Mouse (Mus musculus) right cerebral cortex, postnatal 4 days (tissue): ENCODE results near the gene Ric8b.

Source experiments
- DNase-seq: peaks from one replicate; pipeline ENCODE4 v3.0.0-alpha.2; 2022

Gene Ric8b

DNA sequence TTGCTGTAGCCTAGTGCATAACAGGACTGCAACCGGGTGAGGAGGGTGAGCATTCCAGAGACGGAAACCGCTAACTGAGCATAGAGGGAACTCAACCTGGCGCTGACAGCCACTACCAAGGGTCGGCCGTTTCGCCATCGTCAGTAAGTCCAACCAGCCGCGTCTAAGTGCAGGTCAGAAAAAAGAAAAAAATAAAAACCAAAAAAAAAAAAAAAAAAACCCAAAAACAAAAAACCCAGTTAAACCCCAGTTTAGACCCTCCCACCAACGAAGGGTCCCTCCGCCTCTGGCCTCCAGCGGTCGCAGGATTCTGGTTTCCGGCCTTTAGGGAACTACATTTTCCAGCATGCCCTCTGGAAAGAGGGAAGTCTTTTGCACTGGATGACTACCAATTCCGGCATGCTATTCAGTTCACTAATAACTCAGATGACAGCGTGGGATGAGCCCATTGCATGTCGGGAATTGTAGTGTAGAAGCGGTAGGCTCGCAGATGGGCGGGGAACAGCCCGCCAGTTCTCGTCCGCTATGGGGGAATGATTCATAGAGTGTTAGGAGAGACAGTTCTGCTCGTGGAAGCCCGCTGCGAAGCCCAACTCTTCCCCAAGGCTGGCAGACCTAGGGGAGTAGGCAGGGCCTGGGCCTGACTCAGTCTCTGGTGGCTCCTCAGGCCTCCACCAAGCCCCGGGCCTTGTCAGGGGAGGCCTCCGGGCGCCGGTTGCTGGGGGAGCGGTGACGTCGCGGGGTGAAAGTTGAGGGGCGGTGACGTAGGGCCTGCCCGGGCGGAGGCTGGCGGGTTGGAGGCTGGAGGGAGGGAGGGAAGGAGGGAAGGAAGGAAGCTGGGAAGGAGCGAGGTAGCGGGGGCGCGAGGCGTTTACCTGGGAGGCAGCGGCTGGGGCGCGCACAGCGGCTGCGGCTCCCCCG, at the start of gene Ric8b:
Gene Ric8b (plus strand): TSS at position 807 of the 921 bp plus-strand sequence.
- DNase-seq = peak; percentile 97

GRCm38 (mm10) chr10:84871285-84871684, 46.1 kb upstream of the Ric8b start:
- DNase-seq = no peak

GRCm38 (mm10) chr10:84871921-84872320, 45.5 kb upstream of the Ric8b start:
- DNase-seq = no peak

DNA sequence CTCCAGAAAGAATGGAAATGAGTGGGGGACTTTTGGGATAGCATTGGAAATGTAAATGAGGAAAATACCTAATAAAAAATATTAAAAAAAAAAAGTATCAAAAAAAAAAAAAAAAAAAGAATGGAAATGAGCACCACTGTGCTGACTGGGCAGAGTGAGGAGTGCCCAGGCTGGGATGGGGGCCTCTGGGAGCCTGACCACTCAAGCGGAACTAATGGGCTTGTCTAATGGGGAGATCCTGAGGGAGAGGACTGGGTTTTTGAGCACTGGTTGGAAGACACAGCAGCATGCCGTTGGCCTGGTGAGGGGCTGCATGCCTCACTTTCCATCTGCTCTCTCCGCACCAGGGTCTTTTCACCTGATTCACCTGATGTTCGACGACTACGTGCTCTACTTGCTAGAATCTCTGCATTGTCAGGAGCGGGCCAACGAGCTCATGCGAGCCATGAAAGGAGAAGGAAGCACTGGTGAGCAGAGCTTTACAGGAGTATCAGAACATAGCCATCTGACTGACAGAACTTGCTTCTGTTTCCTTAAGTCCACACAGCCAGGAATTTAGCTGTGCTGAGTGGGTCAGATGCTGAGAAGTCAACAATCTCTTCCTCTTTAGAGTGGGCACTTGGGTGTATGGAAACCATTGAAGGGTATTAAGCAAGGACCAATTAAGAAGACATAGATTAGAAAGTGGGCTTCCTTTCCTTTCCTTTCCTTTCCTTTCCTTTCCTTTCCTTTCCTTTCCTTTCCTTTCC, 37.4 kb upstream of the Ric8b start:
- DNase-seq = no peak

- DNase-seq = no peak
These were observed 34.9 kb upstream of the Ric8b start for GRCm38 (mm10) chr10:84882528-84882927.

GRCm38 (mm10) chr10:84885341-84885884, 32.0 kb upstream of the Ric8b start:
- DNase-seq = no peak

- DNase-seq = no peak
These were observed 31.2 kb upstream of the Ric8b start for GRCm38 (mm10) chr10:84886221-84886627.

DNA sequence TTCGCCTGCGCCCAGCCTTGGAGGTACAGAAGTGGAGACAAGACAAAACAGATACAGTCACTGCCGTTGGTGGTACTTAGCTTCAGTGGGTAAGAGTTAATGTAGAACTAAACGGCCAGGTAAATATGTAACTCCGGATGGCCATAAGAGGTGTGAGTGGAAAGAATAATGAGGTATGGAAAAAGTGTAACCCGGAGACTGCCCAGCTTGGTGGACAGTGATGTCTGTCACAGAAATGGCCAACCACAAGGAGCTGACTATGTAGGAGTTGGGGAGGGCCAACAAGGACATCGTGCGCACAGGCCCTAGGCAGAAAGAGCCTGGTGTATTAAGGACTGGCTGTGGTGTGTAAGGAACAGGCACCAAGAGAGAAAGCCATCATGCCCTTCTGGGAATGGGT, 30.6 kb upstream of the Ric8b start:
- no peak for DNase-seq

DNA sequence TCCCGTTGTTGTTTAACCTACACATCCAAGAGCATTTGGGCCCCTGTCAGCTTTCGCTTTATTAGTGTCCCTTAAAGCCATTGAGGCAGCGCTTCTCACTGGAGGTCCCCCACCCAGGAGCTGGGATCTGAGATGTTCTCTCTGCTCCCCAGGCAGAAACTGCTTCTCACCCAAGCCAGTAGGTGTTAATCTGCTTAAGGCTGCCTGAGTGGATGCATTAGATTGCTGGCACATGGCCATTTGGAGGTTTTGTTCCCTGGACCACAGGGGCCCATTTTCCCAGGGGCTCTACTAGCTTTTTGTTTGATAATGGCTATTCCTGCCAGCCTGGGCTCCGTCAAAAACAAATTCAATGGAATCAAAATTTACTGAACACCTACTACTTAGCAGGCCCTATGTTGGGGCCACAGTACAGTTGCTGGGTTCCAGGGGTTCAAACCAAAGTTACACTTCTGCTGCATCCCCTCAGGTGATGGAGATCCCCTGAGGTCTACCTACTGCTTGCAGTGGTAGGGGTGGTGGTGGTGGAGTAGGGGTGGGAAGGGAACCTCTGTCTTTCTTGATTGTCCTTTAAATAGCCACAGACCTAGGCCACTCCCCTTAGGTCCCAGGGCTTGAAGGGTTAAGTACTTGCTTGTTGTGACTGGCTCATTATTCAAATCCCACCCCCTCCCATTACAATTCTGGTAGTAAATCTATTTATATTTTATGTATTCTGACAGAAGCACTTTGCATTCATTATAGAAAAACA, 28.1 kb upstream of the Ric8b start:
- no peak for DNase-seq

GRCm38 (mm10) chr10:84895810-84896358, 21.5 kb upstream of the Ric8b start:
- no peak for DNase-seq

DNA sequence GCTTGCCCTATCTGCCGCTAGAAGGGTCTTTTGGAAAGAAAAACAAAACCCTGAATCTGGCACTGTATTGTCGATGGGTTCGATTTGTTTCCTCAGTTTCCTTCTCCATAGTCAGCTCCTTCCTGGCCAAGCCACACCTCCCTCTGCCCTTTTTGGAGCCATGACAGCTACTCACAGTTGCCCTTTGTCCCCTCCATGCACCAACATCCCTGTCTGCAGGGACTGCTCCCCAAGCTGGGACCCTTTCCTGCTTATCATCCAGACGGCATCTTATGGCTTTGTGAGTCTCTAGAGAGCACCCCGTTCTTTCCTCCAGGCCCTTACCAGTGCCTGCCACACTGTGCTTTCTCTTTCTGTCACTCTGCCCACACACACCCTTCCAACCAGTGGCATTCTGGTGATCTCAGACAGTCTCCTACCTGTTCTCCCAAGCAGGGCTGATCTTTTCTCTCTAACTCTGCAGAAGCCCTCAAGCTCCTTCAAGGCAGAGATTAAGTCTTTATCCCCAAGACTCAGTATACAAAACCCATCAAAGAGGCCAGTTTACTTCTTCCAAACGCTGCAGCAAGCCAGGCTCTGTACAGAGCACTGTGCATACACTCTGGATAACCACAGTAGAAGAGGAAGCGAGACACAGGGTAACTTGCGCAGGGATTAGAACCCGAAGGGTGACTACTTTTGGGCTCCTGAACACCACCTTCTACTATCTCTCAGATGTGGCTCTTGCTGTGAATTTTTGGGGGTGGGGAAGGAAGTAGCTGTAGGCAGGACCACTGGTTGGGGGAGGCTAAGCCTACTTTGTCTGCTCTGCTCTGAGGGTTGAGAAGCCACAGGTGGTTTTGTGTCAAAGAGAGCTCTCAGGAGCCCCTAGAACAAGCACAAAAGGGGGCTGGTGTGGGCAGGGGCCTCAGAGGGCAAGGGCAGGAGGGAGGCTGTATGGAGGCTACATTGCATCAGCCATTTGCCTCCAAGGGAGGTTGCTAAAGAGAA, 20.2 kb upstream of the Ric8b start:
- no peak for DNase-seq

DNA sequence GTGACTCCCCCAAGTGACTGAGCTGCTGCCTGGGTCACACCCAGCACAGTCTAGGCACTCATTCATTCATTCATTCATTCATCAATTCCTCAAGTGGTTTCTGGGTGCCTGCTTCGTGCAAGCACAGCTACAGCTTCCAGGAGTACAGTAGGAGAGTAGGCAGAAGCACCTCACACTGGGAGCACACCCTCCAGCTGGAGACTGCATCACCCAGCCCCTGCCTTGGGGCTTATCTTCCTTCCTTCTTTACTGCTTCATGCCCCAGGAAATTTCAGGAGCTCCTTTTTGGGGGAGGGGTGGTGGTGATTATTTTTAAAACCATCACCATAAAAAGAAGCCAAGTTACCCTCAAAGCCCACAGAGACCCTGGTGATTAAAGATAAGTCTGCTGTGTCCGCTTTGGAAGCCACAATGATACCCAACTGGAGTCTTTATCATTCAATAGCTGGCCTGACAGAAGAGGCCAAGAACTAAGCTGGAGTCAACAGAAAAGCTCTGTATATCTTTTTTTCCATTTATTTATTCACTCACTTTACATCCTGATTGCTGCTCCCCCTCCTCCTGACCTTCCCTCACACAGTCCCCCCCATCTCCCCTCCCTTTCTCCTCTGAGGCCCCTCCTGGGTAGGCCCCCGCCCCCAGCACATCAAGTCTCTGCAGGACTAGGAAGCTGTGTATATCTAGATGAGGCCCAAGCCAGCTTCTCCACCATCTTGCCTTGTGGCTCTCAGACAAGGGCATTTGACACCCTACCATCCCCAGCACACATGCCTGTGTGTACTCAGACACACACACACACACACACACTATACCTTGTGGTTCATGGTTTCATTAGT, 19.1 kb upstream of the Ric8b start:
- DNase-seq = no peak

- no peak for DNase-seq
These were observed 15.7 kb upstream of the Ric8b start for GRCm38 (mm10) chr10:84901676-84902075.

DNA sequence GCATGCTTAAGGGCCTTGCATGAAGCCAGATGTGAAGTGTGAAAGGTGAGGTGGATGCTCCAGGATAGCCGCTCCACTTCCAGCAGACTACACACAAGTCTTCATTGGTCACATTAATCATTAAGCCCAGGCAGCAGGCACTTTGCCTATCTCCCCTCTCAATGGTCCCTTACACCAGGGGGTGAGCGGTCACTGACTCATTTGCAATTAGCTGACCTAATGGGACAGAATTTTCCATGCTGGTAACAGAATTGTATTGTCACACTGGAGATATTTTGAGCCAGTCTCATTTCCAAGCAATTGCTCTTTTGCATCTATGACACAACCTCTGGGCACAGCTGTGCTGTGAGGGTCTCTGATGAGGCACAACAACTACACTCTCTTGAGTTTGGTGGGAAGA, 15.2 kb upstream of the Ric8b start:
- DNase-seq = no peak

GRCm38 (mm10) chr10:84903307-84903706, 14.1 kb upstream of the Ric8b start:
- peak; percentile 55 for DNase-seq

- DNase-seq = no peak
These were observed 13.7 kb upstream of the Ric8b start for GRCm38 (mm10) chr10:84903742-84904141.

GRCm38 (mm10) chr10:84906895-84907294, 10.5 kb upstream of the Ric8b start:
- no peak for DNase-seq

DNA sequence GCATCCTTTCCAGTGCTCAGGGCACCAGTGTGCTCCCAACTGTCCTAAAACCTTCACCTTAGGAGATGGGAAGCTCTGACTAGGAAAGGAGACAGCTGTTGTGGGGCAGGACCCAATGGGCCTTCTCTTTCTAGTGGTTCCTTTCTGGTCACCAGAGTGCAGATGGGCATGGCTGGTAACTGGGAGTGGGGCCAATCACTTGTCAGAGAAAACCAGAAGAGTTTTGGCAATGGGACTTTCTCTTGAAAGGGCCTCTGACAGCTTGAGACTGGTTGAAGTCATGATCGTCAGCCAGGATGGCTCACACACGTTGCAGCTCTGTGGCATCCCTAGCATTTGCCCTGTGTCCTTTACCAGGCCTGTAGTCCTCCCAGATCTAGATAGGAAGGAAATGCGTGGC, 9.4 kb upstream of the Ric8b start:
- no peak for DNase-seq

- no peak for DNase-seq
These were observed 8.9 kb upstream of the Ric8b start for GRCm38 (mm10) chr10:84908471-84908870.

DNA sequence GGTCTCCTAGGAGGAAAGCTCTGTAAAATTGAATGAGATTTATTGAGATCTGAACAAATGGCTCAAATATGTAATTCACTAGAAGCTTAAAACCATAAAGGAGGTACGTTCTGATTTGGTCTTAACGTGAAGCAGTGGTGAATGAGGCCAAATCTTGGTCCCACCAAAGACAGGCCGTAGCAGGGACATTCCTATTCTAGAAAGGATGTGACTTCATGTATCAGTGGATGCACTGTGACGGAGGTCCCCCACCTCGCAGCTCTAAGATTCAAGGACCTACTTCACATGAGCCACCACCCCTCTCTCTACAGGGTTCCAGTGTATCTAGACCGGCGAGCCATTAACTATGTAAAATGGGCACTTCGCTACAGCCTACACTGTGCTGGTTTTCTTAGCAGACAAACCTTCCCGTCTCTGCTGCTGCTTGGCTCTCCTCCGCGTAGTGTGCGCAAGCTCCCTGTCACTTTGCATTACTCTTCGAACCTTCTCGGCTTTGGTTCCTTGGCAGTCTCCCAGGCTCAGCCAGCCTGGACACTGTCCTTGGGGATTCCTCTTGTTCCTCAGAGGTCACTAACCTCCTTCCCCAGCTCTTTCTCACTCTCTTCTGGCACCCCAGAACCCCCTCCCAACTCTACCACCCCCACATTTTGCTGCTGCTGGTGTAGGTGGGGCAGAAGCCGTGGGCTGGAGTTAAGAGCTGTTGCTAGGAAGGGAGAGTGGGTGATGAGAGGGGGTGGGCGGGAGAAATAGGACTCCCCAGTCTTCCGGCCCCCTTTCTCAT, 8.2 kb upstream of the Ric8b start:
- no peak for DNase-seq
